Mouse (Mus musculus) gonadal fat pad, adult 2 months (tissue): ENCODE results near the gene Il16. TPM values are rescaled to one million over a fixed set of nuclear protein-coding genes. Genes with fewer than 3 reads are reported as not detected.

Experiments used
- DNase-seq: peaks from one replicate; pipeline ENCODE4 v3.0.0-alpha.2; 2012; ENCODE audit warnings: low read depth
- polyA plus RNA-seq: library from polyadenylated mRNA; depleted of rRNA; stranded (reverse); fragments of >200 nt; gene quantifications from 2 replicates; pipeline ENCODE4 v1.2.3, GENCODE M21; 2012; rRNA removed

Gene Il16
- 7.0 and 7.6 TPM in 2 replicates for polyA plus RNA-seq

- no peak for DNase-seq
Observed at GRCm38 (mm10) chr7:83745413-83746106, at the start of gene Il16. Gene Il16, minus strand, starts transcription at chr7:83745726.

- no peak for DNase-seq
Observed at GRCm38 (mm10) chr7:83794705-83795104, 49.2 kb upstream of the Il16 start, which contains the start of gene Cfap161. Gene Cfap161, minus strand, starts transcription at chr7:83794880.

DNA sequence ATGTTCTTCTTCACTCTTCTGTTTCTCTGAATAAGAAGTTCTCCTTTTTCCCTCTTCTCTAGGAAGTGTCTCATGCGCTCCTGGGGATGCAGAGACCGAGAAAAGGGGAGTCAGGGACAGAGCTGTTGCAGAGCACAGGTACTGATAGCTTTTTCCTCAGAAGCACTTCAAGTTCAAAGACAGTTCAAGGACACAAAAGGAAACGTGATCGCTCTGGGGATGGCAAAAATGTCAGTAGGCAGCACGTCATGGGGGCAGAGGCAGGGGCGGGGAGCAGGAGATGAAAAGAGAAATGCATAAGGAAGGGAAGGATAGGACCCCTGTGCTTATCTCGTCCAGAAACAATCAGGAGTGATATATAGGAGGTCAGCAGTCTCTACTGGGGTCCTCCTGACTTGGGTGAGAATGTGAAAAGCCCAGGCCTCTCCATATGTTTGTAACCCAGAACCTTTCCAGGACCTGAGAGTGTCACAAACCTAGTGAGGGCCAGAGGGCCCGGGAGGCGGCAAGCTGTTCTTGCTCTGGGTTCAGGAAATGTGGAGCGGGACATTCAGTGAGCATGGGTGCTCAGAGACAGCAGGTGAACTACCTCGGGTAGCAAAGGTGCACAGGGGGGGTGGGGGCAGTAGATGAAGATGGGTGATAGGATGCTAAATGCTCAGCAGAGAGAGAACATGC lies 48.6 kb upstream of the Il16 start:
- DNase-seq, result no peak

DNA sequence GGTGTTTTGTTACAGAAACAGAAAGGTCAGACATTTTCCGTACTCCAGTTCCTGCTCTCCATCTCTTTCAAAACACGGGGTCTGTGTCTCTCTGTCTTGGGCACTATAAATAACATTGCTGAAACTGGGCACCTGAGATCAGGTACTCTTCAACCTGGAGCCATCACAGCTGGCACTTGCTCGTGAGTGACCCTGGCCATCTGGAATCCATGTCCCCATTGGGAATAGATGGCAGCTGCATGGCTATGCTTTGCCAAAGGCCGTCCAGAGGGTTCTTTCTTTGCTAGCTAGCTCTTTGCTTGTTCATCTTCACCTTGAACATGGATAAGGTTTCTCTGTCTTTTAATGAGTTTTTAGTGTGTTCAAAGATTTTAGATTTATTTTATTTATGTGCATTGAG lies 35.4 kb upstream of the Il16 start:
- no peak for DNase-seq

DNA sequence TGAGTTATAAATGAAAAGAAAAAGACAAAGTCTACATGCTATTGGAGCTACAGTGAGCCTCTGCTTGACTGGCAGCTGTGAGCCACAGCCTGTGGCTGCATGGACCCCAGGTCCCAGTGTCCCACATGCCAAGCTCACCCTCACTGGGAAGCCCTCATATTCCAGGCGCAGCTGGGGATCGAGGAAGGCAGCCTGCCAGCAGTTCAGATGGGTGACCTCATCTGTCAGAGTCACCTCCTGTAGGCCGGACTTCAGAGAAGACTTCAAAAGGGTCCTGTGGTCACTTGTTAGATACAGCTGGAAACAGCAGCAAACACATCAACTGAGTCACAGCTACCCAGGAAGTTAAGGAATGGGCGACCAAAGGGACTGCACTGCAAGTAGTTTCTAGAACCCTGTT lies 34.5 kb upstream of the Il16 start:
- DNase-seq, result no peak

- DNase-seq, result no peak
Observed at GRCm38 (mm10) chr7:83779028-83779427, 33.5 kb upstream of the Il16 start.

GRCm38 (mm10) chr7:83778516-83778915 lies 33.0 kb upstream of the Il16 start:
- no peak for DNase-seq

- DNase-seq, result no peak
Observed at GRCm38 (mm10) chr7:83774721-83775120, 29.2 kb upstream of the Il16 start.

DNA sequence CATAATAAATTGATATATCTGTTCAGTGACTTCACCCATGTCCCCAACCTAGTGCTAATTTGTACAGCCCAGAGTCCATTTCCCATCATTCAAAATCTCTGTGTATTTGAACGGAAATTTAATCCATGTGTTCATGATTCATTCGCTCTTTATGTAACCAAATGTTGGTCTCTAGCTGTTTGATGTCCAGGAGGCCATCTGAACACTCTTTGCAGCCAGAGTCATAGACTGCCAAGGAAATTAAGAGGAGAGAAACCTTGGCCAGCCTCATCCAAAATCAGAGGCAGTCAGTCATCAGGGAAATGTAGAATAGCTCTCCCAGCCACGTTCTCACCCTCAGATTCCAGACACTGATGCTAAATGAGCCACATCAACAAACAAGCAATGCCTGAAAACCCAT lies 18.1 kb upstream of the Il16 start:
- DNase-seq, result no peak

GRCm38 (mm10) chr7:83762336-83762735 lies 16.8 kb upstream of the Il16 start:
- DNase-seq, result no peak

- DNase-seq, result no peak
Observed at GRCm38 (mm10) chr7:83751055-83751454, 5.5 kb upstream of the Il16 start.

DNA sequence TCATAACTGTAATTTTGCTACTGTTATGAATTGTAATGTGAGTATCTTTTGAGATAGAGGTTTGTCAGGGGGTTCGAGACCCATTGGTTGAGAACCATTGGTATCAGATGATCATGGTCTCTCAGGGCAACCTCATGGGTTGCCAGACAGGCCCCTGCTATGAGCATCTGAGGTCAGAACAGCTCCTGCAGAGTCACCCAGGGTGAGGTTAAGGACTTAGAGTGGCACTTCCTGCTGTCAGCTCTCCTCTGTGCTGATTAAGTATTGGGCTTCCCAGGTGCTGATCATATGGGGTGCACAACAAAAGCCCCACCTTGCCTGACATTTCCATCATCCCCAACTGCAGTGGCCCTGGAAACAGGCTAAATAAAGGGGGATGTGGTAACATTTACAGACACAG lies 2.9 kb upstream of the Il16 start:
- no peak for DNase-seq

- DNase-seq, result no peak
Observed at GRCm38 (mm10) chr7:83746107-83746687, 671 bp upstream of the Il16 start.

- DNase-seq, result no peak
Observed at GRCm38 (mm10) chr7:83745065-83745412, 487 bp downstream of the Il16 start.

- DNase-seq, result no peak
Observed at GRCm38 (mm10) chr7:83744250-83744649, 1.3 kb downstream of the Il16 start.

DNA sequence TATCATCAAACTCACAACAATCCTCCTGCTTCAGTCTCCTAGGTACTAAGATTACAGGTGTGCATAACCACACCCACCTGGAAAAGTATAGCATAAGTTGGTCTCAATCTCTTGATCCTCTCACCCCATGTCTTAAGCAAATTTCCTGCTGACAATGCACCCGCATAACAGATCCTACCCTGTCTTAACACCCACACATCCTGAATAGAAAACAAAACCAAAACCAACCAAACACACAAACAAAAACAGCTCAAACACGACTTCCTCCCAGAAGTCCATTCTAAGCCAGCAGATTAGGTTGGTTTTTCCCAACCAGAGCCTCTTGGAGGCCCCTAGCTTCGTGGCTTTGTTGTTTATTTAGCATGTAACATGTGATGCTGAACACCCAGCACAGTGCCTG lies 2.8 kb downstream of the Il16 start:
- no peak for DNase-seq

GRCm38 (mm10) chr7:83742026-83742425 lies 3.5 kb downstream of the Il16 start:
- no peak for DNase-seq

DNA sequence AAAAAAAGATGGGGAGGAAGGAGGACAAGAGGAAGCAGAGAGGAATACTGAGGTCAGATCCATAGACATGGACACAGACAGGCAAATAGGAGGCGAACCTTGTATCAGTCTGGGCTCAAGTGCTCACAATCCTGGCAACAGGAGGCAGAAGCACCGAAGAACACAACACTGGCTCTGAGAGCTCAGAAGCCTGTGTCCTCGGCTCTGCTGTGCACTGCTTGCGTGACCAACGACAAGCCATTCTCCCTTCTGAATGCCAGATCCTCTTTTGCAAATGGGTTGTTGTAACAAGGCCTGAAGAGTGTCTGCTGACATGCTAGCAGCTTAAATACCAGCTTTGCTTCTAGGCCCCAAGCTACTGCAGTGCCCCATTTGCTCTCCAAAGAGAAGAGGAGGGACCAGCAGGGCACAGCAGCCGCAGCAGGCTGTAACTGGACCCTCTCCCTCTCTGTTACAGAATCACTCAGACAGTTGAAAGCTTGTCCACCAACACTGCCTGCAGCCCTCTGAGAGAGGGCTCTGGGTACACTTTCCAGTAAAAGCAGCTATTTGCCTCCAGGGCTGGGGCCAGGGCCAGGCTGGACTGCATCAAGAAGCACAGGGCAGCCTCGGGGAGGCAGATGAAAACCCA lies 5.7 kb downstream of the Il16 start:
- DNase-seq, result no peak

DNA sequence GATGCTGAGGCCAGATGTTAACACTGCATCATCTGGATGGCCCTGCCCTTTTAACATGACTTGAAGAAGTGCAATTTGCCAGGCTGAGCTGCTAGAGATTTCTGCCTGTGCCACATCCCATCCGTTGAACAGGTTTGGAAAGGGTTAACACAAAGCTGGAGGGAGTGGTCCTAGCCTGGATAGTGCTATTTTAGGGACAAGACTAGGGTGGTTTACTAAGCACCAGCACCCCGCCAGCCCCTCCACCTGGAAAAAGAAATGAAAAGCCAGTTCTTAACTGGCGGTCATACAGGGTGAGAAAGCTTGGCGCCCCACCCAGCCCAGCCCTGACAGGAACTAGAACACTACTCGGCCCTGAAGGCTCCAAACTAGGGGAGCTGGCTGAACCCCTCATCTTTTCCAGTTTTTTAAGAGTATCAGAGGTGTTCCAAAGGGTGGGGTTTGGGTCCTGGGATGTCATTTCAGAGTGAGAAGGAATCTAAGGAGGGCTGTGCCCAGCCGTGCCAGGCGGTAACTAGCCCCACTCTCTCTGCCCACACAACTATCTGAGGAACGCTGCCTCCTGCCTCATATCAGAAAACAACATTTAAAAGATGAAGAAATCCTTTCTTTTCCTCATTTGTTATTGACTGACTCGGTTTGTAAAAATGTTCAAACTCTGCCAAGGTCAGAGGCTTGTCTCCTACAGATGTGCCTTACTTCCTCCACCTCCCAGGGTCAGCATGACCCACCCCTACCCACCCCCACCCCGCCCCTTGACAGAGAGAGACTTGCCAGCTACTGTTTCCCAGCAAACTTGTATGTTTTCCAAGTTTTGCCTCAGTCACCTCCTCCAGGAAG lies 6.7 kb downstream of the Il16 start:
- DNase-seq, result no peak

DNA sequence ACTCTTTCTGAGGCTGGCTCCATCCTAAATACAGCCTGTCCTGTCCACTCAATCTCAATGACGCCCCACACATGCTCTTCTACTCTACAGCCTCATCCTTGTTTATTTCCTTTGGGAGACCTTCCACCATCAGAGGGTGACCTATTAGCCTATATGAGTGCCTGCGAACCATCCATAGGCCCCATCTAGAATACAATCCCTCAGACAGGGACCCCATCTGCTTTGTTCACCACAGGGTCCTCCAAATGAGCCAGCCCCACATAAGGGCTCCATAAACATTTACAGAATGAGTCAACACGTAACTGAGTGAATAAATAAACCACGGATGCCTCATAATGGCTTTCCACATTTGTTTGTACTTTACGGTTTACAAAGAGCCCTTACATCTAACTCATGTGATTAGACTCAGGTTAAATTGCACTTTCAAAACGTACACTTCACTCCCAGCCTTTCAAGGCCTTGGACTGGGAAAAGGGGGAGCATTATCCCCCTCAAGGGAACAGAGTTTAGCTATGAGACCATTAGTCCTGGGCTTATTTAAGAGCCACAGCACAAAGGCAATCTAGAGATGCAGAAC lies 7.5 kb downstream of the Il16 start:
- no peak for DNase-seq

DNA sequence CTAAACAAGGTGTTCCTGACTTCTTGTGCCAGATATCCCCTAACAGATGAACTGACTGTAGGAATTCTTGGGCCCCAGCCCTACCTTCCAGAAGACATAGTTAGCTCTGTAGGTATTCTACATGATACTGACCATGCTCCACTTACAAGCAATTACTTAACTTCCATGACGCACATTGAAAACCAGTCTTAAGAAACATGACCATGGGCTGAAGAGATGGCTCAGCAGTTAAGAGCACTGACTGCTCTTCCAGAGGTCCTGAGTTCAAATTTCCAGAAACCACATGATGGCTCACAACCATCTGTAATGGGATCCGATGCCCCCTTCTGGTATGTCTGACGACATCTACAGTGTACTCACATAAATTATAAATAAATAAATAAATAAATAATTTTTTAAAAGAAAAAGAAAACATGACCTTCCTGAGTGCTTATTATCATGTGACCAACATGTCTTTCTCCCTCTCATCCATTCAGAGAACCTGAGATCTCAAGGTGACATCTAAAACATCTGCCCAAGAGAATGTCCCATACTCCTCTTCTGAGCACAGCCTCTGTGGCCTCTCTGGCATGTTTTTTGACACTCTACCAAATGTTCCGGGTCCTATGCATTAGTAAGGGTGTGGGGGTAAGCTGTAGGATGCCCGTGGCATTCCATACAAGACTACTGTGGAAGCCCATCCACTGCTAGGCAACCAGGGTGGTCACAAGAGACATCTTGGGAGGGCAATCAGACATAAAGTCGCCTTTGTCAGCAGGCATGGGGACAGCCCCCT lies 9.0 kb downstream of the Il16 start:
- DNase-seq, result no peak
